Mouse (Mus musculus) neural tube, embryonic 11.5 days (tissue): ENCODE measurements around the gene Myom3. TPM values are rescaled to one million over a fixed set of nuclear protein-coding genes. Genes with fewer than 3 reads are reported as not detected.

Experiments used
- ATAC-seq: fragments of 200-750 bp; cut with Nextera tagmentation; 2 replicates; pipeline ENCODE4 v1.8.0; 2017; ENCODE audit warnings: moderate number of reproducible peaks, mild to moderate bottlenecking, moderate TSS enrichment, moderate library complexity; ENCODE audit not compliant: insufficient read depth, low FRiP score, low TSS enrichment
- DNase-seq: peaks from one replicate; pipeline ENCODE4 v3.0.0-alpha.2; 2015; ENCODE audit warnings: low spot score
- H3K27ac ChIP-seq: fragments of 300-500 bp; sonication (generic); 2 replicates; pipeline ENCODE4 v1.5.1; 2014; ENCODE audit warnings: low read depth, mild to moderate bottlenecking, low read length
- H3K27me3 ChIP-seq: fragments of 300-500 bp; sonication (generic); 2 replicates; pipeline ENCODE4 v1.6.1; 2014; ENCODE audit warnings: mild to moderate bottlenecking, low read length, mixed read lengths; ENCODE audit not compliant: control insufficient read depth, insufficient read depth
- H3K36me3 ChIP-seq: fragments of 300-500 bp; sonication (generic); 2 replicates; pipeline ENCODE4 v1.6.1; 2014; ENCODE audit warnings: mild to moderate bottlenecking, low read length, moderate library complexity, mixed read lengths; ENCODE audit not compliant: control insufficient read depth, insufficient read depth
- H3K4me1 ChIP-seq: fragments of 300-500 bp; sonication (generic); 2 replicates; pipeline ENCODE4 v1.6.1; 2014; ENCODE audit warnings: low read length, mixed read lengths; ENCODE audit not compliant: control insufficient read depth, insufficient read depth
- H3K4me2 ChIP-seq: fragments of 300-500 bp; sonication (generic); 2 replicates; pipeline ENCODE4 v1.6.1; 2014; ENCODE audit warnings: low read depth, mild to moderate bottlenecking, moderate library complexity
- H3K4me3 ChIP-seq: fragments of 300-500 bp; sonication (generic); 2 replicates; pipeline ENCODE4 v1.5.1; 2014; ENCODE audit warnings: low read depth, low read length
- H3K9ac ChIP-seq: fragments of 300-500 bp; sonication (generic); 2 replicates; pipeline ENCODE4 v1.6.1; 2014; ENCODE audit warnings: mild to moderate bottlenecking, low read length
- H3K9me3 ChIP-seq: fragments of 300-500 bp; sonication (generic); 2 replicates; pipeline ENCODE4 v1.6.1; 2016; ENCODE audit warnings: low read length; ENCODE audit not compliant: control insufficient read depth
- WGBS: fragments of 180-500 bp; shearing (Covaris S2); extraction: QIAGEN DNeasy Blood & Tissue Kit; methylation state at CpG from one replicate; pipeline ENCODE4 v1.1.7; 2014; 5-methylcytosine and 5-hydroxymethylcytosine counted together
- polyA plus RNA-seq: library from polyadenylated mRNA; unstranded; fragments of >200 nt; fragmentation: Nextera tagmentation; extraction: Ambion mirVana; gene quantifications from 2 replicates; pipeline ENCODE4 v1.2.1, GENCODE M21; 2014

Gene Myom3
- polyA plus RNA-seq, 1 experiment from 2014 or later = 0.62 TPM

- H3K4me3 ChIP-seq = no peak overlapping the region
- no peak for DNase-seq
- H3K4me1 ChIP-seq = peaks cover 5% of the 10 kb centered on the region; the same call in 1 of the 2 replicates
- 91% methylated on average over 3 of the region's 3 CpGs for WGBS
- H3K27me3 ChIP-seq = no peaks in the 10 kb centered on the region
- ATAC-seq = no peak
- no peak overlapping the region for H3K9ac ChIP-seq
- H3K9me3 ChIP-seq = no peaks in the 10 kb centered on the region
- no peak overlapping the region for H3K4me2 ChIP-seq
- H3K36me3 ChIP-seq = no peaks in the 10 kb centered on the region
- no peak overlapping the region for H3K27ac ChIP-seq
Observed at GRCm38 (mm10) chr4:135766976-135767375, 7.5 kb downstream of the Myom3 start.

GRCm38 (mm10) chr4:135768572-135769526 lies 9.3 kb downstream of the Myom3 start:
- 73% methylated on average over 14 of the region's 14 CpGs for WGBS
- ATAC-seq (no peak), DNase-seq (peak; percentile 46)
- Histone ChIP-seq H3K27ac (no peak overlapping the region), H3K4me2 (no peak overlapping the region), H3K9me3 (no peaks in the 10 kb centered on the region), H3K4me3 (no peak overlapping the region), H3K9ac (no peak overlapping the region), H3K27me3 (no peaks in the 10 kb centered on the region), H3K4me1 (no peaks in the 10 kb centered on the region), H3K36me3 (no peaks in the 10 kb centered on the region)

GRCm38 (mm10) chr4:135770611-135771305 lies 11.2 kb downstream of the Myom3 start:
- 80% methylated on average over 18 of the region's 18 CpGs for WGBS
- Histone ChIP-seq H3K36me3 (no peaks in the 10 kb centered on the region), H3K4me1 (no peaks in the 10 kb centered on the region), H3K27ac (no peak overlapping the region), H3K27me3 (no peaks in the 10 kb centered on the region), H3K4me2 (no peak overlapping the region), H3K4me3 (no peak overlapping the region), H3K9me3 (no peaks in the 10 kb centered on the region), H3K9ac (no peak overlapping the region)
- no peak for ATAC-seq
- DNase-seq = no peak

- H3K27me3 ChIP-seq = no peaks in the 10 kb centered on the region
- no peak overlapping the region for H3K9ac ChIP-seq
- WGBS = 82% methylated on average over 6 of the region's 6 CpGs
- no peak overlapping the region for H3K27ac ChIP-seq
- no peak overlapping the region for H3K4me3 ChIP-seq
- no peak overlapping the region for H3K4me2 ChIP-seq
- no peak for DNase-seq
- no peak for ATAC-seq
- no peaks in the 10 kb centered on the region for H3K9me3 ChIP-seq
- no peaks in the 10 kb centered on the region for H3K4me1 ChIP-seq
- H3K36me3 ChIP-seq = no peaks in the 10 kb centered on the region
Observed at GRCm38 (mm10) chr4:135771592-135771991, 12.1 kb downstream of the Myom3 start.

GRCm38 (mm10) chr4:135772671-135773070 lies 13.2 kb downstream of the Myom3 start:
- DNase-seq (no peak), ATAC-seq (no peak)
- H3K9ac ChIP-seq = no peak overlapping the region
- H3K9me3 ChIP-seq = no peaks in the 10 kb centered on the region
- H3K27ac ChIP-seq = no peak overlapping the region
- H3K4me3 ChIP-seq = no peak overlapping the region
- H3K4me1 ChIP-seq = no peaks in the 10 kb centered on the region
- 73% methylated on average over 4 of the region's 4 CpGs for WGBS
- H3K4me2 ChIP-seq = no peak overlapping the region
- H3K36me3 ChIP-seq = no peaks in the 10 kb centered on the region
- no peaks in the 10 kb centered on the region for H3K27me3 ChIP-seq

- 64% methylated on average over 8 of the region's 8 CpGs for WGBS
Observed at GRCm38 (mm10) chr4:135774496-135774895, 15.0 kb downstream of the Myom3 start.

GRCm38 (mm10) chr4:135776850-135777249 lies 17.3 kb downstream of the Myom3 start:
- 84% methylated on average over 4 of the region's 4 CpGs for WGBS
- H3K27ac ChIP-seq = no peak overlapping the region

More at GRCm38 (mm10) chr4:135774496-135774895, 15.0 kb downstream of the Myom3 start:
- H3K27ac ChIP-seq = no peak overlapping the region
- H3K4me1 ChIP-seq = no peaks in the 10 kb centered on the region
- no peak overlapping the region for H3K4me2 ChIP-seq
- no peak for DNase-seq
- H3K9ac ChIP-seq = no peak overlapping the region
- ATAC-seq = no peak
- no peaks in the 10 kb centered on the region for H3K9me3 ChIP-seq
- no peak overlapping the region for H3K4me3 ChIP-seq
- H3K36me3 ChIP-seq = no peaks in the 10 kb centered on the region
- no peaks in the 10 kb centered on the region for H3K27me3 ChIP-seq

GRCm38 (mm10) chr4:135779661-135780060 lies 20.1 kb downstream of the Myom3 start:
- Histone ChIP-seq H3K9ac (no peak overlapping the region), H3K4me1 (no peaks in the 10 kb centered on the region), H3K27me3 (no peaks in the 10 kb centered on the region), H3K27ac (no peak overlapping the region), H3K9me3 (no peaks in the 10 kb centered on the region), H3K4me3 (no peak overlapping the region), H3K36me3 (no peaks in the 10 kb centered on the region), H3K4me2 (no peak overlapping the region)
- ATAC-seq (no peak), DNase-seq (no peak)
- 72% methylated on average over 9 of the region's 9 CpGs for WGBS

More at GRCm38 (mm10) chr4:135776850-135777249, 17.3 kb downstream of the Myom3 start:
- Histone ChIP-seq H3K4me1 (no peaks in the 10 kb centered on the region), H3K4me3 (no peak overlapping the region), H3K9me3 (no peaks in the 10 kb centered on the region), H3K9ac (no peak overlapping the region), H3K4me2 (no peak overlapping the region), H3K36me3 (no peaks in the 10 kb centered on the region), H3K27me3 (no peaks in the 10 kb centered on the region)
- DNase-seq (no peak), ATAC-seq (no peak)
